Mouse (Mus musculus) liver, embryonic 14.5 days (tissue): Measurements from ENCODE around the gene Mkks. TPM values are rescaled to one million over a fixed set of nuclear protein-coding genes. Genes with fewer than 3 reads are reported as not detected.

Source experiments
- ATAC-seq: fragments of 200-750 bp; cut with Nextera tagmentation; 2 replicates; pipeline ENCODE4 v1.8.0; 2017; ENCODE audit warnings: moderate number of reproducible peaks, mild to moderate bottlenecking, moderate library complexity; ENCODE audit not compliant: insufficient read depth
- DNase-seq, 3 experiments: peaks; one replicate each; pipeline ENCODE4 v3.0.0-alpha.2; 2012 to 2013; ENCODE audit warnings: low read depth in 3 of 3, low spot score in 3 of 3
- H3K27ac ChIP-seq: fragments of 300-500 bp; sonication (generic); 2 replicates; pipeline ENCODE4 v1.5.1; 2014; ENCODE audit warnings: moderate library complexity, mild to moderate bottlenecking, control low read depth, inconsistent platforms
- H3K27me3 ChIP-seq: fragments of 300-500 bp; sonication (generic); 2 replicates; pipeline ENCODE4 v1.6.1; 2014; ENCODE audit warnings: mild to moderate bottlenecking, low read length, moderate library complexity; ENCODE audit not compliant: control insufficient read depth, insufficient read depth
- H3K36me3 ChIP-seq: fragments of 300-500 bp; sonication (generic); replicated peaks from 2 replicates; pipeline ENCODE4 v1.6.1; 2014; ENCODE audit warnings: low read depth; ENCODE audit not compliant: control insufficient read depth, insufficient read depth
- H3K4me1 ChIP-seq, 2 experiments: fragments of 200-500 bp in 1 of 2; fragments of 300-500 bp in 1 of 2; sonication (generic) in 1 of 2; replicated peaks; 2 replicates each; pipeline ENCODE4 v1.6.1; 2012 to 2014; ENCODE audit warnings: antibody characterized with exemption in 1 of 2, inconsistent platforms in 1 of 2, low read length in 1 of 2; ENCODE audit not compliant: control insufficient read depth in 2 of 2, insufficient read depth in 2 of 2
- H3K4me2 ChIP-seq: fragments of 300-500 bp; sonication (generic); 2 replicates; pipeline ENCODE4 v1.6.1; 2014; ENCODE audit warnings: low read depth, mild to moderate bottlenecking, control low read depth, moderate library complexity
- H3K4me3 ChIP-seq, 2 experiments: fragments of 200-500 bp in 1 of 2; fragments of 300-500 bp in 1 of 2; sonication (generic) in 1 of 2; 2 replicates each; pipeline ENCODE4 v1.5.1; 2012 to 2014; ENCODE audit warnings: low read depth in 2 of 2, low read length in 2 of 2, mild to moderate bottlenecking in 2 of 2, control low read depth in 1 of 2, inconsistent platforms in 1 of 2, moderate library complexity in 1 of 2; ENCODE audit not compliant: insufficient read depth in 1 of 2
- H3K9ac ChIP-seq: fragments of 300-500 bp; sonication (generic); replicated peaks from 2 replicates; pipeline ENCODE4 v1.6.1; 2014; ENCODE audit warnings: mild to moderate bottlenecking, control low read depth, moderate library complexity
- H3K9me3 ChIP-seq: fragments of 300-500 bp; sonication (generic); 2 replicates; pipeline ENCODE4 v1.6.1; 2016; ENCODE audit warnings: low read length, mixed read lengths; ENCODE audit not compliant: control insufficient read depth
- CTCF ChIP-seq: IDR thresholded peaks from 2 replicates; pipeline ENCODE4 v1.5.1; 2016; ENCODE audit warnings: antibody characterized with exemption, low read depth, control low read depth
- EP300 ChIP-seq: IDR thresholded peaks from 2 replicates; pipeline ENCODE4 v1.6.1; 2016; ENCODE audit warnings: antibody characterized with exemption, low read depth
- WGBS: fragments of 180-500 bp; shearing (Covaris S2); extraction: QIAGEN DNeasy Blood & Tissue Kit; methylation state at CpG from one replicate; pipeline ENCODE4 v1.1.7; 2014; ENCODE audit not compliant: insufficient replicate concordance; 5-methylcytosine and 5-hydroxymethylcytosine counted together
- polyA plus RNA-seq, 2 experiments: library from polyadenylated mRNA; depleted of rRNA in 1 of 2; stranded (reverse) in 1 of 2; unstranded in 1 of 2; fragments of >200 nt; fragmentation: Nextera tagmentation in 1 of 2; extraction: Ambion mirVana in 1 of 2; gene quantifications; 2 replicates each; pipeline versions ENCODE4 v1.2.1 to v1.2.3; 2012 to 2014

Gene Mkks
- polyA plus RNA-seq, 2 experiments: 2.6 to 4.0 TPM

DNA sequence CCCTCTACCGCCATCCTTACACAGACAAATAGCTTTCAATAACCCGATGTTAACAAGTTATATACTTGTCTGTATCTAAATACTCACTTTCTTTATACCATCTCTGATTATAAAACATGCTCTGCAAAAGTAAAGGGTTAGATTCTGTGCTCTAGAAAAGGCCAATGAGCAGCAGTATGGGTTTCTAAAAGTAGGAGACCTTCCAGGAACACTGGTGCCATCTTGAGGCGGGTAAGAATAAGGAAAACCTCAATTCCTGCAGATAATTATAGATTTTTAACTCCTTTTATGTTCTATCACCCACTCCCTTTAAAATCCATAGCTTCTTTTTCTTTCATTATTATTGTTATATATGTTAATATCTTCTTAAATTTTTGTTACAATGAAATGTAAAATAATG is 55.3 kb downstream of the Mkks start:
- Histone ChIP-seq H3K4me1 (no peaks in the 10 kb centered on the region), H3K9ac (no peak overlapping the region), H3K36me3 (no peaks in the 10 kb centered on the region), H3K4me2 (no peak overlapping the region), H3K27me3 (no peaks in the 10 kb centered on the region), H3K9me3 (no peaks in the 10 kb centered on the region), H3K4me3 (no peak overlapping the region), H3K27ac (no peak overlapping the region)
- TF ChIP-seq EP300 (no peak), CTCF (no peak)
- no peak for ATAC-seq
- DNase-seq: no peak
- 50% methylated on average over 3 of the region's 3 CpGs for WGBS

GRCm38 (mm10) chr2:136834715-136835075 is 56.5 kb downstream of the Mkks start:
- TF ChIP-seq EP300 (no peak), CTCF (no peak)

GRCm38 (mm10) chr2:136833976-136834714 is 57.0 kb downstream of the Mkks start:
- no peaks in the 10 kb centered on the region for H3K27me3 ChIP-seq
- no peak overlapping the region for H3K27ac ChIP-seq
- H3K4me2 ChIP-seq: no peak overlapping the region
- H3K9me3 ChIP-seq: no peaks in the 10 kb centered on the region
- H3K36me3 ChIP-seq: no peaks in the 10 kb centered on the region
- TF ChIP-seq EP300 (no peak), CTCF (no peak)
- H3K9ac ChIP-seq: no peak overlapping the region
- no peak for ATAC-seq
- H3K4me1 ChIP-seq: no peaks in the 10 kb centered on the region
- 44% methylated on average over 3 of the region's 3 CpGs for WGBS
- DNase-seq: no peak
- H3K4me3 ChIP-seq: no peak overlapping the region

More at GRCm38 (mm10) chr2:136834715-136835075, 56.5 kb downstream of the Mkks start:
- no peaks in the 10 kb centered on the region for H3K4me1 ChIP-seq
- no peak overlapping the region for H3K4me3 ChIP-seq
- no peak overlapping the region for H3K9ac ChIP-seq
- ATAC-seq: no peak
- no peak overlapping the region for H3K4me2 ChIP-seq
- no peaks in the 10 kb centered on the region for H3K9me3 ChIP-seq
- 70% methylated on average over 1 of the region's 1 CpGs for WGBS
- no peaks in the 10 kb centered on the region for H3K36me3 ChIP-seq
- no peaks in the 10 kb centered on the region for H3K27me3 ChIP-seq
- no peak overlapping the region for H3K27ac ChIP-seq
- no peak for DNase-seq

GRCm38 (mm10) chr2:136832936-136833335 is 58.3 kb downstream of the Mkks start:
- DNase-seq: no peak

GRCm38 (mm10) chr2:136827612-136828011 is 63.6 kb downstream of the Mkks start:
- Histone ChIP-seq H3K9me3 (no peaks in the 10 kb centered on the region), H3K27ac (no peak overlapping the region), H3K27me3 (no peaks in the 10 kb centered on the region), H3K4me1 (no peaks in the 10 kb centered on the region), H3K9ac (no peak overlapping the region), H3K36me3 (no peaks in the 10 kb centered on the region), H3K4me2 (no peak overlapping the region), H3K4me3 (no peak overlapping the region)
- ATAC-seq: no peak
- WGBS: 15% methylated on average over 4 of the region's 4 CpGs
- TF ChIP-seq CTCF: no peak
- no peak for TF ChIP-seq EP300
- no peak for DNase-seq

More at GRCm38 (mm10) chr2:136832936-136833335, 58.3 kb downstream of the Mkks start:
- Histone ChIP-seq H3K4me2 (no peak overlapping the region), H3K9ac (no peak overlapping the region), H3K4me1 (no peaks in the 10 kb centered on the region), H3K27ac (no peak overlapping the region), H3K27me3 (no peaks in the 10 kb centered on the region), H3K9me3 (no peaks in the 10 kb centered on the region), H3K4me3 (no peak overlapping the region), H3K36me3 (no peaks in the 10 kb centered on the region)
- no peak for ATAC-seq
- WGBS: 41% methylated on average over 3 of the region's 3 CpGs
- TF ChIP-seq CTCF: no peak
- no peak for TF ChIP-seq EP300

Other genes with a start within 250 kb of the Mkks start
- gene Snap25, start 177.9 kb downstream of the Mkks start, polyA plus RNA-seq (2012; rRNA removed): 0.06 and 0.19 TPM in 2 replicates
- not detected in 2 replicates for gene Snap25, start 177.9 kb downstream of the Mkks start, polyA plus RNA-seq (2014; fragmentation: Nextera tagmentation; extraction: Ambion mirVana)
- not detected in 2 replicates for gene AL731706.2, start 5.7 kb downstream of the Mkks start, polyA plus RNA-seq (2012; rRNA removed)
- gene AL731706.2, start 5.7 kb downstream of the Mkks start, polyA plus RNA-seq (2014; fragmentation: Nextera tagmentation; extraction: Ambion mirVana): 14.1 and 15.1 TPM in 2 replicates
- 0.74 and 1.2 TPM in 2 replicates for gene Slx4ip, start 171 bp downstream of the Mkks start, polyA plus RNA-seq (2012; rRNA removed)
- 1.8 and 1.9 TPM in 2 replicates for gene Slx4ip, start 171 bp downstream of the Mkks start, polyA plus RNA-seq (2014; fragmentation: Nextera tagmentation; extraction: Ambion mirVana)
- 3.2 and 8.8 TPM in 2 replicates for gene AL731706.1, start within 50 bp of the Mkks start, polyA plus RNA-seq (2012; rRNA removed)
- gene AL731706.1, start within 50 bp of the Mkks start, polyA plus RNA-seq (2014; fragmentation: Nextera tagmentation; extraction: Ambion mirVana): 17.2 and 19.5 TPM in 2 replicates
- 0.32 and 0.54 TPM in 2 replicates for gene Jag1, start 225.3 kb upstream of the Mkks start, polyA plus RNA-seq (2012; rRNA removed)
- gene Jag1, start 225.3 kb upstream of the Mkks start, polyA plus RNA-seq (2014; fragmentation: Nextera tagmentation; extraction: Ambion mirVana): 0.67 and 1.1 TPM in 2 replicates